8 mouse cellular contexts compared by ENCODE assay signal in the genomic region with DNA sequence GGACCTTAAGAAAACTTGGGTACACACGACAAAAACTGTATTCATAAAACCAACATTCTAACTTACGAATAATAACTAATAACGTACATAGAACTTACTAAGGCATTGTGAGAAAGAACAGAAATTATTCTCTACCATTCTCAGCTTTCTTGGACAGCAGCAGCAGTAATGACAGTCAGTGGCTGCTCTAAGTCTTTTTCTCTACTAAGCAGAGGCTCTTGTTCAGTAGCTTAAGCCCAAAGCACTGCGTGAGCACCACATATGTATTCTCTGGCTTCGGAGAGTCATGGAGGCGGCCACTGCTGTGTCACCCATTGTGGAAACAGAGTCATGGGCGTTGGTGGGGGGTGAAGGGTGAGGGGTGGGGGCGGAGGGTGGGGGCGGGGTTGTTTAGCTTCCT.
A peak's percentile ranks its signal among the peaks of the same experiment; 100 is the strongest.
DNase-seq lines count a peak whose midpoint lies in the region; ATAC-seq and TF ChIP-seq lines count a peak whose summit lies in the region.

No protein-coding gene starts in this region.

- no peak overlapping the region for H3K4me3 ChIP-seq in kidney, adult 2 months (ENCODE audit: insufficient read depth, low read depth, low read length)
- peak overlapping the region; percentile 34 for H3K4me3 ChIP-seq in embryonic facial prominence, embryonic 13.5 days
- H3K4me3 ChIP-seq in intestine, embryonic 14.5 days (ENCODE audit: low read depth, low read length), result peak overlapping the region; percentile 32
- no peak overlapping the region for H3K4me3 ChIP-seq in midbrain, embryonic 15.5 days

- no peaks in the 10 kb centered on the region for H3K27me3 ChIP-seq in kidney, adult 2 months (replicated peaks; ENCODE audit: control insufficient read depth, insufficient read depth, low read length)
- H3K27me3 ChIP-seq in embryonic facial prominence, embryonic 13.5 days, result no peaks in the 10 kb centered on the region
- H3K27me3 ChIP-seq in intestine, embryonic 14.5 days (replicated peaks; ENCODE audit: control insufficient read depth, insufficient read depth, low read length), result no peaks in the 10 kb centered on the region
- no peaks in the 10 kb centered on the region for H3K27me3 ChIP-seq in midbrain, embryonic 15.5 days (replicated peaks)

- 24% methylated on average over 9 of the region's 9 CpGs for WGBS in kidney, adult 2 months
- WGBS in embryonic facial prominence, embryonic 13.5 days, result 30% methylated on average over 9 of the region's 9 CpGs
- 20% methylated on average over 9 of the region's 9 CpGs for WGBS in intestine, embryonic 14.5 days
- WGBS in midbrain, embryonic 15.5 days, result 40% methylated on average over 9 of the region's 9 CpGs

- DNase-seq in kidney, adult 2 months, result no peak
- no peak for DNase-seq in kidney, postnatal 25 days
- DNase-seq in intestine, embryonic 14.5 days (ENCODE audit: low spot score), result no peak
- DNase-seq in adrenal gland, adult 8-10 months, result no peak
- no peak for DNase-seq in cerebellum, adult 18-20 months
- DNase-seq in cerebellum, adult 11 months, result no peak

- H3K27ac ChIP-seq in kidney, adult 2 months (ENCODE audit: insufficient read depth, low read depth, low read length), result peak overlapping the region; percentile 59; the same call in 1 of the 2 replicates
- H3K27ac ChIP-seq in embryonic facial prominence, embryonic 13.5 days, result 0 out of 2 replicates have a peak overlapping the region, but pooled peaks have one; percentile 16
- H3K27ac ChIP-seq in intestine, embryonic 14.5 days (ENCODE audit: low read depth), result no peak overlapping the region
- no peak overlapping the region for H3K27ac ChIP-seq in midbrain, embryonic 15.5 days

- H3K4me2 ChIP-seq in embryonic facial prominence, embryonic 13.5 days, result peak overlapping the region; percentile 62
- H3K4me2 ChIP-seq in intestine, embryonic 14.5 days (ENCODE audit: low read length), result peak overlapping the region; percentile 70
- peak overlapping the region; percentile 41 for H3K4me2 ChIP-seq in midbrain, embryonic 15.5 days

- H3K4me1 ChIP-seq in kidney, adult 2 months (ENCODE audit: control insufficient read depth, insufficient read depth, low read length), result no peaks in the 10 kb centered on the region
- H3K4me1 ChIP-seq in embryonic facial prominence, embryonic 13.5 days, result peaks cover 7% of the 10 kb centered on the region
- no peaks in the 10 kb centered on the region; the same call in 1 of the 2 replicates for H3K4me1 ChIP-seq in intestine, embryonic 14.5 days (replicated peaks; ENCODE audit: control insufficient read depth, insufficient read depth, low read length)
- H3K4me1 ChIP-seq in midbrain, embryonic 15.5 days, result peaks cover 8% of the 10 kb centered on the region; the same call in 1 of the 2 replicates

- ATAC-seq in embryonic facial prominence, embryonic 13.5 days (ENCODE audit: insufficient number of reproducible peaks, insufficient read depth, low FRiP score, low TSS enrichment, low read depth), result no peak
- no peak for ATAC-seq in intestine, embryonic 14.5 days (replicated peaks; ENCODE audit: low FRiP score, low TSS enrichment, low read depth)
- no peak for ATAC-seq in midbrain, embryonic 15.5 days (replicated peaks)

- no peak for TF ChIP-seq CTCF in kidney, adult 2 months (conservative IDR thresholded peaks at IDR 0.05; ENCODE audit: insufficient read depth, insufficient read length, low read depth, low read length)

- no peak for TF ChIP-seq POLR2A in kidney, adult 2 months (IDR thresholded peaks at IDR 0.05; ENCODE audit: low read depth, low read length)

- H3K9ac ChIP-seq in embryonic facial prominence, embryonic 13.5 days, result peak overlapping the region; percentile 51; the same call in 1 of the 2 replicates
- H3K9ac ChIP-seq in intestine, embryonic 14.5 days (ENCODE audit: low read length), result peak overlapping the region; percentile 34; the same call in 1 of the 2 replicates
- H3K9ac ChIP-seq in midbrain, embryonic 15.5 days, result no peak overlapping the region

- no peaks in the 10 kb centered on the region for H3K36me3 ChIP-seq in kidney, adult 2 months (ENCODE audit: control insufficient read depth, insufficient read depth, low read length)
- H3K36me3 ChIP-seq in embryonic facial prominence, embryonic 13.5 days, result no peaks in the 10 kb centered on the region
- no peaks in the 10 kb centered on the region for H3K36me3 ChIP-seq in intestine, embryonic 14.5 days (ENCODE audit: control insufficient read depth, insufficient read depth, low read length)
- H3K36me3 ChIP-seq in midbrain, embryonic 15.5 days (replicated peaks), result no peaks in the 10 kb centered on the region

- peaks cover 3% of the 10 kb centered on the region; the same call in 1 of the 2 replicates for H3K9me3 ChIP-seq in embryonic facial prominence, embryonic 13.5 days
- no peaks in the 10 kb centered on the region for H3K9me3 ChIP-seq in intestine, embryonic 14.5 days (ENCODE audit: control insufficient read depth, low read length)
- no peaks in the 10 kb centered on the region for H3K9me3 ChIP-seq in midbrain, embryonic 15.5 days

Comparison
In these comparisons a context has a peak if more than half of its experiments do, and no peak if none do; other contexts are left out.
1. H3K27ac ChIP-seq: peak in kidney, adult 2 months (single experiment) and embryonic facial prominence, embryonic 13.5 days (single experiment); none in intestine, embryonic 14.5 days (single experiment) and midbrain, embryonic 15.5 days (single experiment).
2. H3K4me3 ChIP-seq: peak in embryonic facial prominence, embryonic 13.5 days (single experiment) and intestine, embryonic 14.5 days (single experiment); none in kidney, adult 2 months (single experiment) and midbrain, embryonic 15.5 days (single experiment).
3. Peak in every context shown above with its lines, with median percentiles within 50 percentile points of each other: H3K4me2 ChIP-seq.